9 mouse cellular contexts compared by ENCODE assay signal in the genomic region with DNA sequence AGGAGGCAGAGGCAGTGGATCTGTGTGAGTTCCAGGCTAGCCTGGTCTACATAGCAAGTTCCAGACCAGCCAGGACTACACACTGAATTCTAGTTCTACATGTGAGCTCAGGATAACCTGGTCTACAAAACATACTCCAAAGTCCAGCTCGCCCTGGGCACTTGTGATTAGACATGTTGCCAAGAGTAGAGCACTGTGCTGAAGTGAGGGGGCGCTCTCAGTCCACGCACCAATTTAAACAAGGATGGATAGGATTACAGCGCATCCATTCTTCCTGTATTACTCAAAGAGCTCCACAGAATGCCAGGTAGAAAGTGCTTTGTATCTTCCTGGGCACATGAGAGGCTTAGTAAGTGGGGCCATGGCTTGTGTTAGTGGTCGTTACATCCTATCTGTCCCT. TPM values are rescaled to one million over a fixed set of nuclear protein-coding genes. Genes with fewer than 3 reads are reported as not detected.
DNase-seq lines count a peak whose midpoint lies in the region; ATAC-seq and TF ChIP-seq lines count a peak whose summit lies in the region.
"Had no signal": no experiment of that assay in that cellular context is flagged by ENCODE, and none has a peak within 500 bp of the region (broad histone marks: within the 10 kb centered on the region; RNA-seq: fewer than 3 reads in every experiment).

No protein-coding gene starts in this region.

- no peaks in the 10 kb centered on the region for H3K27me3 ChIP-seq in kidney, embryonic 15.5 days
- H3K27me3 ChIP-seq in hindbrain, postnatal 0 days (ENCODE audit: insufficient read depth, low read length), result no peaks in the 10 kb centered on the region
- H3K27me3 ChIP-seq in midbrain, embryonic 14.5 days (ENCODE audit: control insufficient read depth, insufficient read depth, low read length), result no peaks in the 10 kb centered on the region
- H3K27me3 ChIP-seq: embryonic facial prominence, embryonic 15.5 days had no signal

- peaks cover 42% of the 10 kb centered on the region for H3K4me1 ChIP-seq in kidney, embryonic 15.5 days
- H3K4me1 ChIP-seq in hindbrain, postnatal 0 days (ENCODE audit: insufficient read depth, low read length), result peaks cover 5% of the 10 kb centered on the region
- peaks cover 20% of the 10 kb centered on the region; the same call in 1 of the 2 replicates for H3K4me1 ChIP-seq in midbrain, embryonic 14.5 days (ENCODE audit: control insufficient read depth, insufficient read depth, low read length)

- H3K27ac ChIP-seq in kidney, embryonic 15.5 days, result no peak overlapping the region; the same call in 1 of the 2 replicates
- H3K27ac ChIP-seq in hindbrain, postnatal 0 days, result no peak overlapping the region
- H3K27ac ChIP-seq in midbrain, embryonic 14.5 days (replicated peaks; ENCODE audit: low read depth, low read length), result no peak overlapping the region
- H3K27ac ChIP-seq: embryonic facial prominence, embryonic 15.5 days had no signal

- ATAC-seq in CD4-positive, CD25-positive, alpha-beta regulatory T cell, adult 4 months, result no peak
- ATAC-seq in kidney, embryonic 15.5 days (replicated peaks; ENCODE audit: low FRiP score), result no peak
- no peak for ATAC-seq in hindbrain, postnatal 0 days
- ATAC-seq in midbrain, embryonic 14.5 days (ENCODE audit: low FRiP score, low TSS enrichment), result no peak

- peak; percentile 39 for DNase-seq in CD4-positive, CD25-positive, alpha-beta regulatory T cell, adult 2 months (ENCODE audit: low read depth, low spot score)
- DNase-seq in kidney, adult 18-20 months, result peak; percentile 36
- peak; percentile 55 for DNase-seq in hindbrain, postnatal 0 days (ENCODE audit: low spot score)
- DNase-seq in midbrain, embryonic 14.5 days, result peak; percentile 51
- no peak for DNase-seq in layer of hippocampus, adult 8-10 months (ENCODE audit: low spot score in 2 of 2)
- no peak for DNase-seq in heart, adult 11 months

- H3K36me3 ChIP-seq in kidney, embryonic 15.5 days, result peaks cover 23% of the 10 kb centered on the region
- H3K36me3 ChIP-seq in hindbrain, postnatal 0 days (ENCODE audit: insufficient read depth, low read length), result 0 out of 2 replicates have a peak, but pooled peaks cover 4% of the 10 kb centered on the region
- peaks cover 20% of the 10 kb centered on the region for H3K36me3 ChIP-seq in midbrain, embryonic 14.5 days (ENCODE audit: control insufficient read depth, insufficient read depth, low read length)

- WGBS in kidney, embryonic 15.5 days, result 33% methylated on average over 5 of the region's 5 CpGs
- WGBS in hindbrain, postnatal 0 days, result 33% methylated on average over 5 of the region's 5 CpGs
- WGBS in midbrain, embryonic 14.5 days, result 33% methylated on average over 5 of the region's 5 CpGs

- TF ChIP-seq CTCF in hindbrain, postnatal 0 days (IDR thresholded peaks at IDR 0.05; ENCODE audit: low read depth), result peak; percentile 71

- no peaks in the 10 kb centered on the region for H3K9me3 ChIP-seq in kidney, embryonic 15.5 days (replicated peaks)
- H3K9me3 ChIP-seq in hindbrain, postnatal 0 days (ENCODE audit: low read length), result no peaks in the 10 kb centered on the region
- H3K9me3 ChIP-seq in midbrain, embryonic 14.5 days (ENCODE audit: control insufficient read depth, low read length), result no peaks in the 10 kb centered on the region
- H3K9me3 ChIP-seq: embryonic facial prominence, embryonic 15.5 days had no signal

- no peak overlapping the region for H3K4me3 ChIP-seq in kidney, embryonic 15.5 days (replicated peaks)
- no peak overlapping the region for H3K4me3 ChIP-seq in hindbrain, postnatal 0 days (ENCODE audit: low read length)
- no peak overlapping the region for H3K4me3 ChIP-seq in midbrain, embryonic 14.5 days (replicated peaks; ENCODE audit: low read depth, low read length)
- H3K4me3 ChIP-seq: embryonic facial prominence, embryonic 15.5 days had no signal

- no peak overlapping the region for H3K9ac ChIP-seq in kidney, embryonic 15.5 days
- no peak overlapping the region for H3K9ac ChIP-seq in hindbrain, postnatal 0 days (replicated peaks; ENCODE audit: low read length)
- no peak overlapping the region for H3K9ac ChIP-seq in midbrain, embryonic 14.5 days (replicated peaks; ENCODE audit: low read length)
- H3K9ac ChIP-seq: embryonic facial prominence, embryonic 15.5 days had no signal

- H3K4me2 ChIP-seq in kidney, embryonic 15.5 days, result no peak overlapping the region
- no peak overlapping the region for H3K4me2 ChIP-seq in hindbrain, postnatal 0 days (ENCODE audit: low read depth, low read length)
- H3K4me2 ChIP-seq in midbrain, embryonic 14.5 days (ENCODE audit: low read length), result no peak overlapping the region
- H3K4me2 ChIP-seq: embryonic facial prominence, embryonic 15.5 days had no signal

RNA-seq across cellular contexts. Expression of gene Rab25, which starts 3.6 kb away (rescaled TPM):
- polyA plus RNA-seq in CD4-positive, CD25-positive, alpha-beta regulatory T cell, adult 4 months (2017; shearing (Covaris generic)), result not detected
- polyA plus RNA-seq in kidney, embryonic 15.5 days (2015; fragmentation: Nextera tagmentation; extraction: Ambion mirVana), result 15.1 and 17.4 TPM in 2 replicates
- total RNA-seq in hindbrain, postnatal 0 days (2014; rRNA removed), result not detected in 2 replicates
- 0.44 and 1.3 TPM in 2 replicates for polyA plus RNA-seq in hindbrain, postnatal 0 days (2015; fragmentation: Nextera tagmentation; extraction: Ambion mirVana)
- not detected in 2 replicates for polyA plus RNA-seq in midbrain, embryonic 14.5 days (2014; fragmentation: Nextera tagmentation; extraction: Ambion mirVana)
- total RNA-seq in layer of hippocampus, adult 8-10 months (2022), result 1 to 10 TPM in 1 of 4 experiments, not detected in 3; 1.5 TPM

RNA-seq across cellular contexts. Expression of gene Lamtor2, which starts 8.4 kb away (rescaled TPM):
- polyA plus RNA-seq in CD4-positive, CD25-positive, alpha-beta regulatory T cell, adult 4 months (2017; shearing (Covaris generic)), result 100 to 1,000 TPM; 197 to 234 TPM
- polyA plus RNA-seq in kidney, embryonic 15.5 days (2015; fragmentation: Nextera tagmentation; extraction: Ambion mirVana), result 167 and 173 TPM in 2 replicates
- total RNA-seq in hindbrain, postnatal 0 days (2014; rRNA removed), result 45.1 and 59.2 TPM in 2 replicates
- polyA plus RNA-seq in hindbrain, postnatal 0 days (2015; fragmentation: Nextera tagmentation; extraction: Ambion mirVana), result 189 and 198 TPM in 2 replicates
- polyA plus RNA-seq in midbrain, embryonic 14.5 days (2014; fragmentation: Nextera tagmentation; extraction: Ambion mirVana), result 93.4 and 154 TPM in 2 replicates
- 100 to 1,000 TPM in 3 of 4 experiments, 10 to 100 TPM in 1; 89.2 to 111 (median 106) TPM for total RNA-seq in layer of hippocampus, adult 8-10 months (2022)

RNA-seq across cellular contexts. Expression of gene Ubqln4, which starts 9.0 kb away (rescaled TPM):
- 10 to 100 TPM; 11.9 to 12.0 TPM for polyA plus RNA-seq in CD4-positive, CD25-positive, alpha-beta regulatory T cell, adult 4 months (2017; shearing (Covaris generic))
- 54.0 and 57.9 TPM in 2 replicates for polyA plus RNA-seq in kidney, embryonic 15.5 days (2015; fragmentation: Nextera tagmentation; extraction: Ambion mirVana)
- total RNA-seq in hindbrain, postnatal 0 days (2014; rRNA removed), result 119 and 131 TPM in 2 replicates
- 29.4 and 29.8 TPM in 2 replicates for polyA plus RNA-seq in hindbrain, postnatal 0 days (2015; fragmentation: Nextera tagmentation; extraction: Ambion mirVana)
- polyA plus RNA-seq in midbrain, embryonic 14.5 days (2014; fragmentation: Nextera tagmentation; extraction: Ambion mirVana), result 42.4 and 47.8 TPM in 2 replicates
- 100 to 1,000 TPM in 2 of 4 experiments, 10 to 100 TPM in 2; 96.1 to 118 (median 107) TPM for total RNA-seq in layer of hippocampus, adult 8-10 months (2022)

RNA-seq across cellular contexts. Expression of gene Mex3a, which starts 12.3 kb away (rescaled TPM):
- 1 to 10 TPM in 1 of 2 experiments, under 1 TPM in 1; 0.60 to 1.5 TPM for polyA plus RNA-seq in CD4-positive, CD25-positive, alpha-beta regulatory T cell, adult 4 months (2017; shearing (Covaris generic))
- polyA plus RNA-seq in kidney, embryonic 15.5 days (2015; fragmentation: Nextera tagmentation; extraction: Ambion mirVana), result 20.9 and 22.0 TPM in 2 replicates
- total RNA-seq in hindbrain, postnatal 0 days (2014; rRNA removed), result 52.3 and 54.5 TPM in 2 replicates
- polyA plus RNA-seq in hindbrain, postnatal 0 days (2015; fragmentation: Nextera tagmentation; extraction: Ambion mirVana), result 13.9 and 15.3 TPM in 2 replicates
- 50.8 and 51.8 TPM in 2 replicates for polyA plus RNA-seq in midbrain, embryonic 14.5 days (2014; fragmentation: Nextera tagmentation; extraction: Ambion mirVana)
- total RNA-seq in layer of hippocampus, adult 8-10 months (2022), result 1 to 10 TPM; 2.4 to 2.8 (median 2.6) TPM

RNA-seq across cellular contexts. Expression of gene Ssr2, which starts 31.2 kb away (rescaled TPM):
- 100 to 1,000 TPM; 160 to 161 TPM for polyA plus RNA-seq in CD4-positive, CD25-positive, alpha-beta regulatory T cell, adult 4 months (2017; shearing (Covaris generic))
- polyA plus RNA-seq in kidney, embryonic 15.5 days (2015; fragmentation: Nextera tagmentation; extraction: Ambion mirVana), result 300 and 318 TPM in 2 replicates
- total RNA-seq in hindbrain, postnatal 0 days (2014; rRNA removed), result 247 and 307 TPM in 2 replicates
- 209 and 210 TPM in 2 replicates for polyA plus RNA-seq in hindbrain, postnatal 0 days (2015; fragmentation: Nextera tagmentation; extraction: Ambion mirVana)
- polyA plus RNA-seq in midbrain, embryonic 14.5 days (2014; fragmentation: Nextera tagmentation; extraction: Ambion mirVana), result 110 and 114 TPM in 2 replicates
- total RNA-seq in layer of hippocampus, adult 8-10 months (2022), result 10 to 100 TPM; 86.4 to 96.0 (median 90.1) TPM

Comparison
In these comparisons a context has a peak if more than half of its experiments do, and no peak if none do; other contexts are left out.
1. DNase-seq: peak in CD4-positive, CD25-positive, alpha-beta regulatory T cell, adult 2 months (single experiment), kidney, adult 18-20 months (single experiment), hindbrain, postnatal 0 days (single experiment) and midbrain, embryonic 14.5 days (single experiment); none in layer of hippocampus, adult 8-10 months (0 of 2) and heart, adult 11 months (single experiment).